Mouse (Mus musculus): ENCODE data around the gene Hspbap1. TPM values are rescaled to one million over a fixed set of nuclear protein-coding genes. Genes with fewer than 3 reads are reported as not detected.

Hspbap1 gene
- polyA plus RNA-seq, 1 experiment from 2014 or later = 21.8 TPM

GRCm38 (mm10) chr16:35872410-35873006, 102.3 kb downstream of the Hspbap1 start:
- WGBS = 44% methylated on average over 14 of the region's 14 CpGs
- H3K4me1 ChIP-seq (replicated peaks; ENCODE audit: control insufficient read depth, insufficient read depth, low read length) = peaks cover 9% of the 10 kb centered on the region; the same call in 1 of the 2 replicates

GRCm38 (mm10) chr16:35874416-35874815, 104.2 kb downstream of the Hspbap1 start:
- ATAC-seq = no peak

More at GRCm38 (mm10) chr16:35872410-35873006, 102.3 kb downstream of the Hspbap1 start:
- H3K4me3 ChIP-seq (replicated peaks; ENCODE audit: low read length) = no peak overlapping the region
- peaks cover 6% of the 10 kb centered on the region; the same call in 1 of the 2 replicates for H3K27me3 ChIP-seq (replicated peaks; ENCODE audit: control insufficient read depth, insufficient read depth, low read length)
- H3K27ac ChIP-seq (ENCODE audit: low read length) = no peak overlapping the region
- no peak overlapping the region for H3K9ac ChIP-seq (replicated peaks; ENCODE audit: low read depth, low read length)
- no peaks in the 10 kb centered on the region for H3K9me3 ChIP-seq (ENCODE audit: control insufficient read depth, low read length)
- H3K4me2 ChIP-seq (ENCODE audit: low read length) = no peak overlapping the region
- ATAC-seq = no peak
- no peaks in the 10 kb centered on the region for H3K36me3 ChIP-seq (ENCODE audit: control insufficient read depth, insufficient read depth)

More at GRCm38 (mm10) chr16:35874416-35874815, 104.2 kb downstream of the Hspbap1 start:
- H3K4me2 ChIP-seq (ENCODE audit: low read length) = no peak overlapping the region
- no peak overlapping the region for H3K27ac ChIP-seq (ENCODE audit: low read length)
- H3K4me1 ChIP-seq (replicated peaks; ENCODE audit: control insufficient read depth, insufficient read depth, low read length) = peaks cover 9% of the 10 kb centered on the region; the same call in 1 of the 2 replicates
- peaks cover 6% of the 10 kb centered on the region; the same call in 1 of the 2 replicates for H3K27me3 ChIP-seq (replicated peaks; ENCODE audit: control insufficient read depth, insufficient read depth, low read length)
- no peak overlapping the region for H3K9ac ChIP-seq (replicated peaks; ENCODE audit: low read depth, low read length)
- H3K36me3 ChIP-seq (ENCODE audit: control insufficient read depth, insufficient read depth) = no peaks in the 10 kb centered on the region
- H3K9me3 ChIP-seq (ENCODE audit: control insufficient read depth, low read length) = no peaks in the 10 kb centered on the region
- 27% methylated on average over 3 of the region's 3 CpGs for WGBS
- H3K4me3 ChIP-seq (replicated peaks; ENCODE audit: low read length) = no peak overlapping the region

Other genes with a start within 250 kb of the Hspbap1 start
- gene Sema5b, start 229.2 kb upstream of the Hspbap1 start, polyA plus RNA-seq (2015; fragmentation: Nextera tagmentation; extraction: Ambion mirVana) = 22.3 and 30.1 TPM in 2 replicates
- gene Dirc2, start 1.0 kb upstream of the Hspbap1 start, polyA plus RNA-seq (2015; fragmentation: Nextera tagmentation; extraction: Ambion mirVana) = 36.4 and 40.1 TPM in 2 replicates
- 0.13 and 0.20 TPM in 2 replicates for gene Parp14, start 101.2 kb downstream of the Hspbap1 start, polyA plus RNA-seq (2015; fragmentation: Nextera tagmentation; extraction: Ambion mirVana)
- 2.3 and 2.5 TPM in 2 replicates for gene Parp9, start 168.1 kb downstream of the Hspbap1 start, polyA plus RNA-seq (2015; fragmentation: Nextera tagmentation; extraction: Ambion mirVana)
- 1.7 and 2.4 TPM in 2 replicates for gene Dtx3l, start 168.8 kb downstream of the Hspbap1 start, polyA plus RNA-seq (2015; fragmentation: Nextera tagmentation; extraction: Ambion mirVana)
- 85.5 and 88.4 TPM in 2 replicates for gene Kpna1, start 208.4 kb downstream of the Hspbap1 start, polyA plus RNA-seq (2015; fragmentation: Nextera tagmentation; extraction: Ambion mirVana)

Measured in forebrain, embryonic 16.5 days (tissue).